Mouse (Mus musculus): Measurements from ENCODE around the gene Dtnb. TPM values are rescaled to one million over a fixed set of nuclear protein-coding genes. Genes with fewer than 3 reads are reported as not detected.

The Dtnb gene
- polyA plus RNA-seq, 1 experiment, result 76.1 TPM

DNA sequence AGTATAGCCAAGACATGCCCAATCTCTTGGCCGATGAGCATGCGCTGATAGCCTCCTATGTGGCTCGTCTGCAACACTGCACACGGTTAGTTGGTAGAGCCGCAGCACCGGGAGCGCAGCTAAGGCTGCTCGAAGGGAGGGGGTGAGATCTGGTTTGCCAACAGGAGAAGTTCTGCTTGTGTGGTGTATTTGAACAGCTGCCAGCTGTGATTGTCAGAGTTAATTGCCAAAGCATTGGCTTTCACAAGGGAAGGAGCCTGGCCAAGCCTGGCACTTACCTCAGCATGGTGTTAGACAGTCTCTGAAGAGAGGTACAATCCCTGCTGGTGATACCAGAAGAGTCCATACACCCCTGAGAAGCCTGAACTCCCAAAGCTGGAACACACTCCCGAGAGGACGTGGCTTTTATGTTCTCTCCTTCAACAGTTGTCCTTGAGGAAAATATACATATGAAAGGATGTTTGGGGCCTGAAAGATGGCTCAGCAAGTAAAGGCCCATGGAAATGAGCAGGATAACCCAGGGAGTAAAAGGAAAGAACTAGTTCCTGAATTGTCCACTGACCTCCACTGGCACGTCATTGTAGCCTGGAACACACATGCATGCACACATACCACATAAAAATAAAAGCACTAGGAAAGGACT, 160.6 kb downstream of the Dtnb start:
- DNase-seq (ENCODE audit: low read depth), result peak; percentile 69

GRCm38 (mm10) chr12:3733328-3733727, 161.1 kb downstream of the Dtnb start:
- DNase-seq (ENCODE audit: low read depth), result no peak

GRCm38 (mm10) chr12:3737009-3737408, 164.8 kb downstream of the Dtnb start:
- DNase-seq (ENCODE audit: low read depth), result no peak

DNA sequence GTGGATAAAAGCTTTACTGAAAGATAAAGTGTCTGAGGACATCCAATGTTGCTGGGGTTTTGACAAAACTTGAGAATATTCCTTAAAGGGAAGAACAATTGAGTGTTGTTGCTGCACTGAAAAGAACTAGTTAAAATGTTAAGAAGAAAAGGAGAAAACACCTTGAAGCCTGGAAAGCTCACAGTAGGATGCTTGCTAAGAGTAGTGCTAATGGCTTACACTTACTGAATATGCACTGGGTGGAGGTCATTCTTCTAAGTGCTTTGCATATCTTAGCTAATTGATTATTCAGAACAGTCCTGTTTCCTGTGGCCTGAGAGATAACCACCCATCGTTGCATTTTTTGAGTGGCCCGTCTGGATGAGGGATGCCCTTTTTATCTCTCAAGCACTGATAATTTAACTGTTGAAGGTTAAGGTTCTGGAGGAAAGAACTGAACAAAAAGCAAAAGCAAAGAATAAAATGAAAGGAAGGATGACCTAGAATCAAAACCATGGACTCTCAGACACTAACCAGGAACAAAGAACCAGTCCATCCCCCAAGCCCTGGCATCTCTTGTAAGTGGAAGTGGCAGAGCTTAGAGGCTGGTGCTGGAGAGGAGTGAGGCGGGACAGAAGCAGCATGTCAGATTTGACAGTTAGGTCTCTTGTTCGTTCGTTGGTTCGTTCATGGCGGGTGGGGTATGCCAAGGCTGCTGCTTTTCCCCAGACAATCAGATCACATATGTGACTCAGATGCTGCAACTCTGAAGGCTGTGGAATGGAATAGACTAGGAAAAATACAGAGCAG, 166.8 kb downstream of the Dtnb start:
- no peak for DNase-seq (ENCODE audit: low read depth)

GRCm38 (mm10) chr12:3739749-3740704, 167.8 kb downstream of the Dtnb start:
- no peak for DNase-seq (ENCODE audit: low read depth)

DNA sequence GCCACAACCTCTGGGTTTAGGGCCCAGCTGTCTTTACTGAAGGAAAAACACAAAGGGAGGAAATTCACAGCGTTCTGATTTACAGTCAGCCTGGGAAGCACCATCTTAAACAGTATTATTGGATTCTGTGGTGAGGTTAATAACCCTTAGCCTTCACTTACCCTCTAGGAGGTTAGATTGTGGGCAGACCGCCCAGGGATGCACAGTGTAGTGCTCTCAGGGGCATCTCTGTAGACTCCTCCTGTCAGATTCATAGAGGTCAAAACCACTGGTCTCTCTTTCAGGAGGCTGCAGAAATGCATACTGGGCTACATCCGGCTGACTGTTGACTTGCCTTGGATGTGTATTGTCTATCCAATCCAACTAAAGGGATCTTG, 168.5 kb downstream of the Dtnb start:
- no peak for DNase-seq (ENCODE audit: low read depth)

GRCm38 (mm10) chr12:3745432-3746105, 173.4 kb downstream of the Dtnb start:
- no peak for DNase-seq (ENCODE audit: low read depth)

- no peak for DNase-seq (ENCODE audit: low read depth)
Measured at GRCm38 (mm10) chr12:3746369-3746768, 174.2 kb downstream of the Dtnb start.

DNA sequence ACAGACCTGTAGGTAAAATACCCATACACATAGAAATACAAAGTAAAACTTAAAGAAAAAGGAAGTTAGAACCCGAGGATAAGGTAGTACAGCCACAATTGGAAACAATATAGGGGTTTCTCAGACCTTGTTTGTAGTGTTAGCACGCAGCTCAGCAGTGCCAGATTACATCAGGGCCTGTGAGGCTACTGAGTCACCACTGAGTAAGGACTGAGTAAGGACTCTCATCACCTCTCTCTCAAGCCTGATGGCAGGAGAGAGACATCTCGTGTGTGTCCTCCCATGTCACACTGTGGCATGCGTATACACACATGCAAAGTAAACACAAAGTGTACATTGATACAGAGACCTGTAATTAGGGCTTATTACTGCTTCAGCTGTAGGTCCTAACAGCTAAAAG, 175.4 kb downstream of the Dtnb start:
- DNase-seq (ENCODE audit: low read depth), result no peak

DNA sequence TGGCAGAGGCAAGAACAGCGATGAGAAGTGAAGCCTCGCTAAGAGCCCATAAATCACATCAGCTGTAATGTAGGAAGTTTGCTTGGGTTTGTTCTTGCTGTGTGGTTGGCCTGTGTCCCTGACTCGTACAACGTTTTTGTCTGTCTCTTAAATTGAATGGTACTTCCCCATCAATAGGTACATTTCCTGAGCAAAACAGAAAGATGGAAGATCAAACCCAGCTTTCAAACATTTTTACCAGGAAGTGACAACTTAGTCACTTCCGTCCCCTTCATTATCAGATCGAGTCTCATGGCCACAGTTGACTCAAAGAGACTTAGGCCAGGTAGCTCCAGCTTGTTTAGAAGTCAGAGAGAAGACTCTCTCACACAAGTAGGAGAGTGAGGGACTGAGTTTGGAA, 183.3 kb downstream of the Dtnb start:
- DNase-seq (ENCODE audit: low read depth), result no peak

DNA sequence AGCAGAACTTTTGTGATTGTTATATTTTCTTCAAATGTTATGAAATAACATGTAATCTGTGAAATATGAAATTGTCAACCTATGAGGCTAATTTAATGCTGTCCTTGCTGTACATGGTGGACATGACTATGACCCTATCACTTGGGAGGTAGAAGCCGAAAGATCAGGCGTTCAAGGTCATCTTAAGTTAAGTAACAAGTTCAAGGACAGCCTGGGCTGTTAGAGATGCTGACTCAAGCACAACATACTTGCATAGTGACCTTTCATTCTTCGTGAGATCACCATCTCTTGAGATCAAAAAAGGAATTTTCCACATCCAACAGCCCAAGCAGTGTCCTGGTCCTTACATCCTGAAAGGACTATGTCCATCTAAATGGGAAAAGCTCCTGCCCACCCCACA, 184.0 kb downstream of the Dtnb start:
- DNase-seq (ENCODE audit: low read depth), result no peak

GRCm38 (mm10) chr12:3758127-3758526, 185.9 kb downstream of the Dtnb start:
- no peak for DNase-seq (ENCODE audit: low read depth)

- DNase-seq (ENCODE audit: low read depth), result no peak
Measured at GRCm38 (mm10) chr12:3759419-3759818, 187.2 kb downstream of the Dtnb start.

DNA sequence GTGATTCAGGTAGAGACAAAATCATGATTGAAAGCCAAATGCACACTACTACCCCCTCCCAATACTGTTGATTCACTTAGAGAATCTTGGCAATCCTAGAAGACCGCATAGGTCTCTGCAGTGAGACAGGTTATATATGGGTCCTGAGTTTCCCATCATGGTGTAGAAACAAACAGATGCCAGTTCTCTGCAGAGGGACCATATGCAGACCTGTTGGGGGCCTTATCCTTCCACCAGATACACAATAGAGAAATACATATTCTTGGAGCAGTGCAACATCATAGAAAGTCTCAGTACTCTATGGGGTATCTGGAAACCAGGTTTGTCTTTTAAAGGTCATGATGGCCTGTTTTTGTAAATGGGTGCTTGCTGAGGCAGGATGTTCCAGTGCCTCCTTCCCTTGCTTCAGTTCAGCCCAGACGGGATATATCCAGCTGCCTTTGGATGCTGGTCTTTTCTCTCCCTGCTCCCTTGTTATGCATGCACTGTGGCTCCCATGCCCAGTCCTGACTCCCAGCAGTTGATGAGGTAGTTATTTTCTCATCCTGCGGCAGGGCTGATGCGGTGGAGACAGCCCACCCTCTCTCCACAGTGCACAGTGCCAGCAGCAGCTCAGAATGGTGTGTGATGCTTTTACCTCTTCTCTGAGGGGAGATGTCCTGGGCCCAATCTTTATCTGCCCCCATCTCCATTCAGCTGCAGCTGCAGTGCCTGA, 188.9 kb downstream of the Dtnb start:
- DNase-seq (ENCODE audit: low read depth), result no peak

DNA sequence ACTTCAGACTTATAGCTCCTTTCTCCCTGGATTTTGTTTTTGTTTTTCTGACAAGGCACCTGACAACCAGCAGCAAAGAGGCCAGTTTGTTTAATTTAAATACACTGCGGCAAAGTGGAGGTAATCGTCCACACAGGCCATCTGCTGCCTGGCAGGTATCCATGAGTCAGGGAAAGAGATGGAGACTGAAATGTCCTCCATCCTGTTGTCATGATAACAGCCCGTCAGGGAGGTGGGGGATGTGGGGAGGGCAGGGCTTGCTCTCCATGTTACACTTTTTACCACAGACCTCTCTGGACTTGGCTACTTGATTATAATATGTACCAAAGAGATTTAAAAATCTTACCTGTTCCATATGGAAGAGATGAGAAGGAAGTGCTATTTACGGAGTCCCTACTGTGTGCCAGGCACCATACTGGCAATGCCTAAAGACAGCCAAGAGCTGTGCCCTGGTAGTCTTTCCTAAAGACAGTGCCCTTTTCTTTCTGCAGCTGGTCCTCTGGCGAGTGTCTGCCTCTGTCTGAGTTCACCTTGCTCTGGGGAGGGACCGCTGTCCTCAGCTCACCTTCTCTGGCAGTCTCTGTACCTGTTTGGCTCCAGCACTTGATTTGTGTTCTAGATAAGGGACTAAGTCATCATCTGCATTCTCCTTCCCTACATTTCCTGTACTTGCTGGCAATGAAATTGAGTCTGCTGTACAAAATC, 189.6 kb downstream of the Dtnb start:
- DNase-seq (ENCODE audit: low read depth), result no peak

DNA sequence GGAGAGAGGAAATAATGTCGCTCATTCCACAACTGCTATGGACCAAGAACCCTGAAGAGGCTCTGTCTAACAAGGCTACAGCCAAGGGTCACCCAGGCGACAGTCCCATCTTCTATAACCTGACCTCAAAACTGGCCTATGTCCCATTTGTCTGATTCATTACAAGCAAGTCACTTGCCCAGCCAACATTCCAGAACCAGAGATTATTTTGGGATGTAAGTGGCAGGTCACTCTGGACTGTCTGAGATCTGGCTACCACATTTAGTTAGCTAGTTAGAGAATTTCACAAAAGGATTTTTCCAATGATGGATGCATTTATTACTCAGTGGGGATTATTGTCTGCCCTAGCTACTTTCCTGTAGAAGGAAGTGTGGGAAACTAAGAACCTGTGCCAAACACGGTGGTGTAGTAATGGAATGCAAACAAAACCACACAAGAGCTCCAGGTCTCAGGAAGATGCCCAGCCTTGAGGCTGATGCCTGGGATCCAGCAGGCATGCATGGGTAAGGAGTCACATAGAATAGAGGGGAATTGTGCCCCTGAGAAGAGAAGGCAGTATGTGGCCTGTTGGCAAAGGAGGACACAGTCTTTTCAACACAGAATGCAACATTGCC, 192.1 kb downstream of the Dtnb start:
- DNase-seq (ENCODE audit: low read depth), result no peak

DNA sequence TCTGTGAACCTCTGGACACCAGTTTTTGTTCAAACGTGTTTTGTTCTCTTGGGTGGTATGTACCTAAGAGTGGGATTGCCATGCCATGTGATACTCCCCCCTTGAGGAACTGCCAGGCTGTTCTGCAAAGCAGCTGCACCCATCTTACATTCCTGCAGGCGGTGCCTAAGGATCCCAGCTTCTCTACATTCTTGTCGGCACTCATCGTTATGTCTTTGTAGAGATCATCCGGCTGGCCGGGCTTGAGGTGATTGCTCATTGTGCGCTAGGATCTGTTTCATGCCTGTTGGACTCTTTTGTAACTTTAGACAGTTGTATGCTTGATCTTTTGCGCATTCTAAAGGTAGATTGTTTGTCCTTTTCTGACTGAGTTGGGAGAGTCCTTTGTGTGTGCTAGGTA, 195.2 kb downstream of the Dtnb start:
- no peak for DNase-seq (ENCODE audit: low read depth)

DNA sequence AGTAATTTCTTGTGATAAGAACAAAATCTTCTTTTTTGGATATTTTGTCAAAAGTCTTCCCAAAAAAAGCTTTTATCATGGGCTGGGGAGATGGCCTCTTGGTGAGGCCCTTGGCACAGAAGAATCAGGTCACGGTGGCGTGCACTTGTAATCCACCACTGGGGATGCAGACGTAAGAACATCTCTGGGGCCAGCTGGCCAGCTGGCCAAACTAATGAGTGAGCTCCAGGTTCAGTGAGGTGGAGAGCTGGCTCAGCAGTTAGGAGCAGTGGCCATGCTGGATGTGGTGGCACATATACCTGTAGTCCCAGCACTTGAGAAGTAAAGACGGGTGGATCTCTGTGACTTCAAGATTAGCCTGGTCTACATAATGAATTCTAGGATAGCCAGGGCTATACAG, 196.2 kb downstream of the Dtnb start:
- no peak for DNase-seq (ENCODE audit: low read depth)

GRCm38 (mm10) chr12:3770546-3770945, 198.4 kb downstream of the Dtnb start:
- DNase-seq (ENCODE audit: low read depth), result no peak

- no peak for DNase-seq (ENCODE audit: low read depth)
Measured at GRCm38 (mm10) chr12:3771080-3771479, 198.9 kb downstream of the Dtnb start.

Data from gonadal fat pad, adult 2 months (tissue).